Mouse (Mus musculus): ENCODE measurements around the gene Rdh8. TPM values are rescaled to one million over a fixed set of nuclear protein-coding genes. Genes with fewer than 3 reads are reported as not detected.
A peak's percentile ranks its signal among the peaks of the same experiment; 100 is the strongest.
"Not testable (repeated sequence)": the region's sequence is repeated elsewhere in the genome, so short reads cannot be mapped to it uniquely, and the experiment has no call there.

Gene Rdh8
- polyA plus RNA-seq, 1 experiment: not detected

DNA sequence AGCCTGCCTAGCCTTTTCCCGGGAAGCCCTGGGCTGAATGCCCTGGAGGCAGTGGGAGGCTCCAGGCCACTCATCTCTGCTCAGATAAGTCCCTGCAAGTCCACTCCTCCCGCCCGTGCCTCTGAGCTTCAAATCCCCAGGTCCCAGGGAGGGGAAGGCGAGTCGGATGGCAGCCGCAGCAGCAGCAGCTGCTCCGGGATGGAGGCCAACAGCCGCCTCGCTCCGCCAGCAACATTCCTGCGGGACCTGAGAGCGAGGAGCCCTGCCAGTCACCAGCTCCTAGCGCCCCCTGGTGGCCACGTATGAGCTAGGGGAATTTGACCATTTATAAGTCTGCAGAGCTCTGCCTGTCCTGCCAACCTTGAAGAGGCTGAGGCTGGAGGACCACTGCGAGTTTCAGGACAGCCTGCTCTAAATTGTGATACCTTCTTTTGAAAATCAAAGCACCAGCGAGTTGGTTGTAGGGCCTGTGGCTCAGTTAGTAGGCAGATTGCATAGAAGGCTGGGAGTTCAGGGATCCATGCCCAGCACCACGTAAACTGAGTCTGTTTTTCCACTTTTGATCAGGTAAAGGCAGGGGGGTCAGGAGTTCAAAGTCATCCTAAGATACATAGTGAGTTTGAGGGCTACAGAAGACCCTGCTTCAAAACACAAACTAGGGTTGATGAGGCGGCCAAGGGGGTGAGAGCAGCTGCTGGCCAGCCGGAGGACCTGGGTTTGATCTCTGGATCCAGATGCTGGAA is 12.8 kb downstream of the Rdh8 start:
- no peaks in the 10 kb centered on the region for H3K4me1 ChIP-seq (replicated peaks; ENCODE audit: control insufficient read depth, insufficient read depth, low read length)
- TF ChIP-seq CTCF (IDR thresholded peaks at IDR 0.05; ENCODE audit: borderline replicate concordance, control insufficient read depth, extremely low read depth, insufficient read depth, low read length, poor library complexity) (peak; percentile 96), POLR2A (IDR thresholded peaks at IDR 0.05; ENCODE audit: control insufficient read depth, extremely low read depth, insufficient read depth, low read length, poor library complexity) (0 out of 2 replicates have a peak, but pooled peaks have one; percentile 22)
- 20% methylated on average over 19 of the region's 19 CpGs for WGBS
- peak; percentile 68 for DNase-seq
- no peak overlapping the region for H3K4me3 ChIP-seq (ENCODE audit: control insufficient read depth, insufficient read depth, low read length)
- no peaks in the 10 kb centered on the region for H3K36me3 ChIP-seq (ENCODE audit: control insufficient read depth, insufficient read depth, low read length)
- no peaks in the 10 kb centered on the region for H3K27me3 ChIP-seq (ENCODE audit: control insufficient read depth, insufficient read depth, low read length)
- no peak overlapping the region for H3K27ac ChIP-seq (ENCODE audit: control insufficient read depth, insufficient read depth, low read length)

DNA sequence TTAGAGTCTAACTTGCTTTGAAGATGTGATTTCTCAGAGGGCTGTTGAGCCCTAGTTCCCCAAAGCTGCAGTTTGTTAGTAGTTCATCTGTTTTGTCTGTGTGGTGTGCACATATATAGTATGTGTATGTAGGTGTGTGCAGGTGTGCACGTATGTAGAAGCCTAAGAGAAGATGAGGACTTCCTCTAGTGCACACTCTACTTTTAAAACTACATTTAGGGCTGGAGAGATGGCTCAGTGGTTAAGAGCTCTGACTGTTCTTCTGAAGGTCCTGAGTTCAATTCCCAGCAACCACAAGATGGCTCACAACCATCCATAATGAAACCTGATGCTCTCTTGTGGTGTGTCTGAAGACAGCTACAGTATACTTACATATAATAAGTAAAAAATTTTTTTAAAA is 16.6 kb downstream of the Rdh8 start:
- 71% methylated on average over 1 of the region's 1 CpGs for WGBS
- Histone ChIP-seq H3K36me3 (ENCODE audit: control insufficient read depth, insufficient read depth, low read length) (no peaks in the 10 kb centered on the region), H3K27ac (ENCODE audit: control insufficient read depth, insufficient read depth, low read length) (no peak overlapping the region), H3K4me3 (ENCODE audit: control insufficient read depth, insufficient read depth, low read length) (no peak overlapping the region), H3K4me1 (replicated peaks; ENCODE audit: control insufficient read depth, insufficient read depth, low read length) (no peaks in the 10 kb centered on the region), H3K27me3 (ENCODE audit: control insufficient read depth, insufficient read depth, low read length) (no peaks in the 10 kb centered on the region)
- no peak for DNase-seq
- no peak for TF ChIP-seq POLR2A (IDR thresholded peaks at IDR 0.05; ENCODE audit: control insufficient read depth, extremely low read depth, insufficient read depth, low read length, poor library complexity)
- no peak for TF ChIP-seq CTCF (IDR thresholded peaks at IDR 0.05; ENCODE audit: borderline replicate concordance, control insufficient read depth, extremely low read depth, insufficient read depth, low read length, poor library complexity)

DNA sequence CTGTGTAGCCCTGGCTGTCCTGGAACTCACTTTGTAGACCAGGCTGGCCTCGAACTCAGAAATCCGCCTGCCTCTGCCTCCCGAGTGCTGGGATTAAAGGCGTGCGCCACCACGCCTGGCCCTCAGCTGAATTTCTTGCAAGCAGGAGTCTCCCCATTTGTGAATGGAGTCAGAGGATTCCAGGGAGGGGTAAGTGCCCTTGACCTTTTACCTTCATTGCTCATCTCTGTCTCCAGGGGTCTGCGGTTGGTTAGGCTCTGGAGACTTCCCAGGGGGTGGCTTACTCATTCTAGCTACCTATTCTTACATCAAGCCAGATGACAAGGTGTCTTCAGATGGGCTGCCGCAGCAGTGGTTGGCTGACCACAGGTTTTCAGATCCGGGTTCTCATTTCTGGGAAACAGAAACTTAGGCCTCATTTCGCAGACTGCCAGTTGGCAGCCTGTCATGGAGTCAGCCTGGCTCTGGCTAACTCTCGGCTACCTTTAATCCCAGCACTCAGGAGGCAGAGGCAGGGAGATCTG is 17.2 kb downstream of the Rdh8 start:
- not testable (repeated sequence) for H3K4me3 ChIP-seq (ENCODE audit: control insufficient read depth, insufficient read depth, low read length); DNase-seq; H3K27me3 ChIP-seq (ENCODE audit: control insufficient read depth, insufficient read depth, low read length); H3K27ac ChIP-seq (ENCODE audit: control insufficient read depth, insufficient read depth, low read length); H3K36me3 ChIP-seq (ENCODE audit: control insufficient read depth, insufficient read depth, low read length); H3K4me1 ChIP-seq (replicated peaks; ENCODE audit: control insufficient read depth, insufficient read depth, low read length)
- 86% methylated on average over 11 of the region's 11 CpGs for WGBS

DNA sequence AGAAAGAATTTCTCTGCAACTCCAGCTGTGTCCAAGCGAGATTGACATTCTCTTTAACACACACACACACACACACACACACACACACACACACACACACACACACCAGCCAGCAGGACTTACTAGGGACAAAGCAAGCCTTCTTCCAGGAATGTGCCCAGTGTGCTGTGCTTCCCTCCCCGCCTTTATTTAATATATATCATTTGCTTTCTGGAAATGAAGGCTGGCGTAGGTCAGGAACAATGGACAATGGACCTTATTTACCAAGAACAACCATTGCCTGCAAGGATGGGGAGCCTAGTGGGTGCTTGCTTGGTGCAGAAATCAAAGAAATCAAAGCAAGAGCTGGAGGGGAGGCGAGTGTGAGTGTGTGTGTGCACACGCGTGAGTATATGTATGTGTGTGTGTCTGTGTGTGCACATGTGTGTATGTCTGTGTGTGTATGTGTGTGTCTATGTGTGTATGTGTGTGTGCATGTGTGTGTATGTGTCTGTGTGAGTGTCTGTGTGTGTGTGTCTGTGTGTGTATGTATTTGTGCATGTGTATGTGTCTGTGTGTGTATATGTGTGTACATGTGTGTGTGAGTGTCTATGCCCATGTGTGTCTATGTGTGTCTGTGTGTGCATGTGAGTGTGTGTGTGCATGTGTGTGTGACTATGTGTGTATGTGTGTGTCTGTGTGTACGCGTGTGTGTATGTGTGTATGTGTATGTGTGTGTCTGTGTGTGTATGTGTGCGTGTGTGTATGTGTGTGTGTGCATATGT is 19.1 kb downstream of the Rdh8 start:
- no peaks in the 10 kb centered on the region for H3K4me1 ChIP-seq (replicated peaks; ENCODE audit: control insufficient read depth, insufficient read depth, low read length)
- H3K36me3 ChIP-seq (ENCODE audit: control insufficient read depth, insufficient read depth, low read length): no peaks in the 10 kb centered on the region
- no peak overlapping the region for H3K4me3 ChIP-seq (ENCODE audit: control insufficient read depth, insufficient read depth, low read length)
- no peak for DNase-seq
- 92% methylated on average over 9 of the region's 9 CpGs for WGBS
- H3K27ac ChIP-seq (ENCODE audit: control insufficient read depth, insufficient read depth, low read length): no peak overlapping the region
- H3K27me3 ChIP-seq (ENCODE audit: control insufficient read depth, insufficient read depth, low read length): no peaks in the 10 kb centered on the region
- no peak for TF ChIP-seq CTCF (IDR thresholded peaks at IDR 0.05; ENCODE audit: borderline replicate concordance, control insufficient read depth, extremely low read depth, insufficient read depth, low read length, poor library complexity)
- no peak for TF ChIP-seq POLR2A (IDR thresholded peaks at IDR 0.05; ENCODE audit: control insufficient read depth, extremely low read depth, insufficient read depth, low read length, poor library complexity)

DNA sequence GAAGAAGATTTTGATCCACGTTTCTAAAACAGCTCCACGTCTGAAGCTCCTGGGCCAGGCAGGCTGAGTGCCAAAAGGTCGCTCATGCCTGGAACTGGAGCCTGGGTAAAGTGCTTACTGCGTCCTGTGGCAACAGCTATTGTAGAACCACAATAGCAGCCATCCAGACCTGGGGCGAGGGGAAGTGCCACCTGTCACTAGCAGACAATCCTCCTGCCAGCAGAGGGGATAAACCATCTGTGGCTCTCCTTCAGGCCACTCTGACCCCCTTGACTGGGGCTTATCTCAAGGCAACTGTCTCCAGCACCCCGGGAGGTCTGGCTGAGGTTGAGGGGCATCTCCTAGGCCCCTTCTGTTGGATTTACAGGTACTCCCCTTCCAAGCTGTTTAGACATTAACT is 20.6 kb downstream of the Rdh8 start:
- no peak for DNase-seq
- TF ChIP-seq CTCF (IDR thresholded peaks at IDR 0.05; ENCODE audit: borderline replicate concordance, control insufficient read depth, extremely low read depth, insufficient read depth, low read length, poor library complexity): no peak
- no peak for TF ChIP-seq POLR2A (IDR thresholded peaks at IDR 0.05; ENCODE audit: control insufficient read depth, extremely low read depth, insufficient read depth, low read length, poor library complexity)
- no peak overlapping the region for H3K4me3 ChIP-seq (ENCODE audit: control insufficient read depth, insufficient read depth, low read length)
- 67% methylated on average over 6 of the region's 6 CpGs for WGBS
- no peaks in the 10 kb centered on the region for H3K4me1 ChIP-seq (replicated peaks; ENCODE audit: control insufficient read depth, insufficient read depth, low read length)
- no peaks in the 10 kb centered on the region for H3K27me3 ChIP-seq (ENCODE audit: control insufficient read depth, insufficient read depth, low read length)
- no peaks in the 10 kb centered on the region for H3K36me3 ChIP-seq (ENCODE audit: control insufficient read depth, insufficient read depth, low read length)
- H3K27ac ChIP-seq (ENCODE audit: control insufficient read depth, insufficient read depth, low read length): no peak overlapping the region

DNA sequence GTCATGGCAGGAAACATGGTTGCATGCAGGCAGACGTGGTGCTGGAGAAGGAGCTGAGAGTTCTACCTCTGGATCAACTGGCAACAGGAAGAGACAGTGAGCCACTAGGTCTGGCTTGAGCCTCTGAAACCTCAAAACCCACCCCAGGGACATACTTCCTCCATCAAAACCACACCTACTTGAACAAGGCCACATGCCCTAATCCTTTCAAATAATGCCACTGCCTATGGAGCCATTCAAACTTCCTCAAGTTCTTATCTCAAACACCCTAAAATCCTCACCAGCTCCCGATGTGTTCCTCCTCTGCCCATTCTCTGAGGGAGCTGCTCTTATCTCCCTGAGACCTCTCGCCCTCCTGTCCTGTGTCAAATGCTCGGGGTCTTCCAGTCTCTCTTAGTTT is 23.9 kb downstream of the Rdh8 start:
- WGBS: 35% methylated on average over 4 of the region's 4 CpGs
- no peak overlapping the region for H3K4me3 ChIP-seq (ENCODE audit: control insufficient read depth, insufficient read depth, low read length)
- no peaks in the 10 kb centered on the region for H3K36me3 ChIP-seq (ENCODE audit: control insufficient read depth, insufficient read depth, low read length)
- TF ChIP-seq POLR2A (IDR thresholded peaks at IDR 0.05; ENCODE audit: control insufficient read depth, extremely low read depth, insufficient read depth, low read length, poor library complexity) (no peak), CTCF (IDR thresholded peaks at IDR 0.05; ENCODE audit: borderline replicate concordance, control insufficient read depth, extremely low read depth, insufficient read depth, low read length, poor library complexity) (no peak)
- no peaks in the 10 kb centered on the region for H3K4me1 ChIP-seq (replicated peaks; ENCODE audit: control insufficient read depth, insufficient read depth, low read length)
- no peak for DNase-seq
- H3K27ac ChIP-seq (ENCODE audit: control insufficient read depth, insufficient read depth, low read length): no peak overlapping the region
- no peaks in the 10 kb centered on the region; the same call in 1 of the 2 replicates for H3K27me3 ChIP-seq (ENCODE audit: control insufficient read depth, insufficient read depth, low read length)
